Mouse (Mus musculus) myocyte (in vitro differentiated cells): ENCODE measurements around the gene Foxn1. TPM values are rescaled to one million over a fixed set of nuclear protein-coding genes. Genes with fewer than 3 reads are reported as not detected.
A peak's percentile ranks its signal among the peaks of the same experiment; 100 is the strongest.

ENCODE experiments used
- H3K27me3 ChIP-seq: one replicate; pipeline ENCODE4 v1.6.1; 2011; ENCODE audit not compliant: control insufficient read depth, insufficient read depth, insufficient read length
- H3K36me3 ChIP-seq: one replicate; pipeline ENCODE4 v1.6.1; 2011; ENCODE audit not compliant: control insufficient read depth, insufficient read depth
- H3K4me2 ChIP-seq: one replicate; pipeline ENCODE4 v1.6.1; 2011; ENCODE audit warnings: low read depth, control low read depth
- H3K4me3 ChIP-seq: one replicate; pipeline ENCODE4 v1.5.1; 2011; ENCODE audit warnings: mild to moderate bottlenecking, control low read depth, moderate library complexity
- H3K79me2 ChIP-seq: one replicate; pipeline ENCODE4 v1.6.1; 2011; ENCODE audit not compliant: control insufficient read depth, insufficient read depth
- H3ac ChIP-seq: one replicate; pipeline ENCODE4 v1.6.1; 2011; ENCODE audit not compliant: control insufficient read depth, insufficient read length
- CEBPB ChIP-seq: IDR thresholded peaks from 2 replicates; pipeline ENCODE4 v1.6.1; 2011; ENCODE audit warnings: mild to moderate bottlenecking, moderate library complexity; ENCODE audit not compliant: poor library complexity, insufficient read depth, severe bottlenecking
- E2F4 ChIP-seq: IDR thresholded peaks from one replicate; pipeline ENCODE4 v1.6.1; 2011; ENCODE audit warnings: mild to moderate bottlenecking, control low read depth, moderate library complexity; ENCODE audit not compliant: insufficient read depth
- MAX ChIP-seq: IDR thresholded peaks from one replicate; pipeline ENCODE4 v1.6.1; 2011; ENCODE audit warnings: low read depth, mild to moderate bottlenecking, control low read depth
- MYOD1 ChIP-seq, 3 experiments: IDR thresholded peaks; one replicate each; pipeline ENCODE4 v1.6.1; 2011; ENCODE audit warnings: control low read depth in 2 of 3, low read depth in 2 of 3, mild to moderate bottlenecking in 2 of 3, moderate library complexity in 1 of 3; ENCODE audit not compliant: insufficient read length in 2 of 3, control insufficient read depth in 1 of 3
- MYOG ChIP-seq, 3 experiments: IDR thresholded peaks; one replicate each; pipeline ENCODE4 v1.6.1; 2011; ENCODE audit warnings: control low read depth in 2 of 3, low read depth in 2 of 3, mild to moderate bottlenecking in 2 of 3; ENCODE audit not compliant: insufficient read length in 2 of 3, control insufficient read depth in 1 of 3, insufficient read depth in 1 of 3
- POLR2A ChIP-seq: IDR thresholded peaks from one replicate; pipeline ENCODE4 v1.6.1; 2011; ENCODE audit warnings: low read depth, mild to moderate bottlenecking, control low read depth, moderate library complexity; ENCODE audit not compliant: insufficient read length
- POLR2AphosphoS2 ChIP-seq: IDR thresholded peaks from one replicate; pipeline ENCODE4 v1.6.1; 2011; ENCODE audit warnings: low read depth, control low read depth; ENCODE audit not compliant: insufficient read length
- REST ChIP-seq: IDR thresholded peaks from one replicate; pipeline ENCODE4 v1.6.1; 2011; ENCODE audit warnings: mild to moderate bottlenecking, control low read depth, moderate library complexity; ENCODE audit not compliant: insufficient read depth, insufficient read length
- SRF ChIP-seq: IDR thresholded peaks from one replicate; pipeline ENCODE4 v1.6.1; 2011; ENCODE audit warnings: low read depth; ENCODE audit not compliant: control insufficient read depth, insufficient read length
- TCF12 ChIP-seq: IDR thresholded peaks from one replicate; pipeline ENCODE4 v1.6.1; 2011; ENCODE audit warnings: mild to moderate bottlenecking, control low read depth; ENCODE audit not compliant: poor library complexity, insufficient read depth, severe bottlenecking
- TCF3 ChIP-seq: IDR thresholded peaks from one replicate; pipeline ENCODE4 v1.6.1; 2011; ENCODE audit warnings: low read depth, control low read depth; ENCODE audit not compliant: insufficient read length
- USF1 ChIP-seq: IDR thresholded peaks from one replicate; pipeline ENCODE4 v1.6.1; 2011; ENCODE audit warnings: low read depth, mild to moderate bottlenecking, control low read depth, moderate library complexity
- polyA plus RNA-seq: library from polyadenylated mRNA; unstranded; fragments of >200 nt; fragmentation: generic; extraction: Trizol; gene quantifications from one replicate; pipeline ENCODE4 v1.2.1, GENCODE M21; 2012; ENCODE audit warnings: missing spikeins

The Foxn1 gene
- polyA plus RNA-seq, 1 experiment, result 0.01 TPM

DNA sequence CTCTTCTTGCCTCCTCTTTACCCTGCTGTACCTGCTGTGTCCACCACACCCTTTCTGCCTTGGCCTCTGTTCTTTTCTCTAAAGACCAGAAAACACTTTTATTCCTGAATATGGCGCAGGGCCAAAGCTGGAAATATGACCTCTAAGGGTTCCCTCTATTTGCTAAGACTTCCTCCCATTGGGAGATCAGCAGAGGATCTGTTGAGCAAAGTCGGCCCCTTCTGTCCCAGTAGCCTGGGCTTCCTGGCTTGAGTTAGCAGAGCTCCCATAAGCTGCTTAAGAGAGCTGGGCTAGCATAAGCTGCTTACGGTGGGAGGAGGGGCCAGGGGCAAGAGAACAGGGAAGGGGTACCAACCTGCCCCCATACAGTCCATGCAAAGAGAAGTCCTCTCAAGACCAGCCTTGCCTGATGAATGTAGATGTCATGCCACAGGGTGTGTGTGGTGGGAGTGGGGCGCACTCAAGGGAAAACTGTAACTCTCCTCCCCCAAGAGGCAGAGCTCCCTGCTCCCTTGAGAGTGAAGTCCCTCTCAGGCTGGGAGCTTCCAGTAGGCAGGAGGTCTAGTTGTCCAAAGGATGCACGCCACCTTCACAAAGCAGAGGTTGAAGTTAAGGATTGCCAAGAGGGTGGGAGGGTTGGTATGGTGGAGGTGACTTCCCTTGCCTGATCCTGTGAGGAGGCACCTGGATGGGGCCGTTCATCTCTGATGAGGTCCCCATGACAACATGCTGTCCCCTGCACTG lies 39.9 kb downstream of the Foxn1 start:
- H3K4me3 ChIP-seq, result no peak overlapping the region
- H3ac ChIP-seq, result no peak overlapping the region
- TF ChIP-seq CEBPB, result no peak
- TF ChIP-seq MAX, result no peak
- TF ChIP-seq MYOD1 (IDR thresholded peaks at IDR 0.05; ENCODE audit: control insufficient read depth in 1 of 3, insufficient read length in 2 of 3, low read depth in 2 of 3), result no peak
- no peak for TF ChIP-seq SRF
- TF ChIP-seq TCF12, result no peak
- no peak for TF ChIP-seq TCF3
- no peak for TF ChIP-seq REST
- H3K4me2 ChIP-seq, result no peak overlapping the region
- no peaks in the 10 kb centered on the region for H3K27me3 ChIP-seq
- no peaks in the 10 kb centered on the region for H3K79me2 ChIP-seq
- no peaks in the 10 kb centered on the region for H3K36me3 ChIP-seq

DNA sequence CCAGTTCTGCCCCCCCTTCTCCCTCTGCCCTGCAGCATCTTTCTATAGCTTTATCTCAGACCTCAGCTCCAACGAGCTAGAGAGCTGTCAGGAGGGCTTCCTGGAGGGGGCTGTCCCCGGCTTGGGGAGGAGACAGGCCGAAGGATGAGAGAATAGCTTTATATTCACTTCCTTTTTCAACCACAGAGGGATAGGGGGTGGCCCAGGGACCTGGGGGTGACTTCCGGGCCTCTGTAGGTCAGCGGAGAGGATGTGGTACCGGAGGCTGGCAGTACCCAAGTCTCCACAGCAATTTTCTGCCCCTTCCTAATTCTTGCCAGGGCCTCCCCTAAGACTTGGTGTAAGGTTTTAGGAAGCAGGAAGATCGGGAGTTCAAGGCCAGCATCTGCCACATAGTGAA lies 40.6 kb downstream of the Foxn1 start:
- H3ac ChIP-seq, result no peak overlapping the region
- H3K79me2 ChIP-seq, result no peaks in the 10 kb centered on the region
- no peak overlapping the region for H3K4me2 ChIP-seq
- H3K36me3 ChIP-seq, result no peaks in the 10 kb centered on the region
- no peak overlapping the region for H3K4me3 ChIP-seq
- no peaks in the 10 kb centered on the region for H3K27me3 ChIP-seq
- TF ChIP-seq MAX, result no peak
- TF ChIP-seq SRF, result no peak
- no peak for TF ChIP-seq CEBPB
- TF ChIP-seq E2F4, result no peak
- TF ChIP-seq POLR2A, result no peak
- no peak for TF ChIP-seq USF1
- no peak for TF ChIP-seq REST
- no peak for TF ChIP-seq TCF12
- TF ChIP-seq MYOD1 (IDR thresholded peaks at IDR 0.05; ENCODE audit: control insufficient read depth in 1 of 3, insufficient read length in 2 of 3, low read depth in 2 of 3), result no peak
- TF ChIP-seq POLR2AphosphoS2, result no peak
- TF ChIP-seq TCF3, result no peak
- TF ChIP-seq MYOG (IDR thresholded peaks at IDR 0.05; ENCODE audit: control insufficient read depth in 1 of 3, insufficient read depth in 1 of 3, insufficient read length in 2 of 3, low read depth in 2 of 3), result no peak

DNA sequence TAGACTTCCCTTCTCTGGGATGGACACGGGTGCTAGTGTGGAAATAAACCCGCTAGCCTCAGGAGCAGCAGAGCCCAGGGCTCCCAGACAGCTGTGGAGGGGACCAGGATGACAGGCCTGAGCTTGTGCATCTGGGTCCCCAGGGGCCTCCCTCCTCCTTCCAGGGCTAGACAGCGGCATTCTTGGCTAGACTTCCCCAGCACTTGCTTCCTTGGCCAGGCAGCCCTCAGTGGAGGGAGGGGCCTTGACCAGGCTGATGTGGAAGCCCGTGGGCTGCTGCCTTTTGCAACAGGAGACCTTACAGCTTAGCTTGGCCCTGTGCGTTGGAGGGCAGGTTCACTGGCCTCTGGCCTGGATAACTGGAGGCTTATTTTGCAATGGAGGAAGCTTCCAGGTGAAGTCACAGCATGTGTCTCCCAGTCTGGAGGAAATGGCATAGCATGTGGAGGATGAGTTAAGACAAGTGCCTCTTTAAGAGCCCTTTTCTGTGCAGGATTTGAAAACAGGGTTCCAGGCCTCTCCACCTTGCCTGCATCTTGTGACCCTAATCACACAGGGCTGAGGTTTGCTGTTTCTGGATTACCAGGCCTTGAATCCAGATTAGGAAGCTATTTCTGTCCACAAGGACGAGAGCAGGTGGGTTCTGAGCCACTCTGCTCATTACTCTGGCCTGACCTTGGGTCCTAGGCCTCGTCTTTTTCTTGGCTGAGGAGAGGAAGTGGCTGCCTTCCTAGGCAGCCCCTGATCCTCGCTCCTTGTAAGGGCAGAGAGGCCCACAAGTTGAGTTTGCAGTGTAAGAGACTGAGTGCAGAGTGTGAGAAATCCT lies 41.3 kb downstream of the Foxn1 start:
- TF ChIP-seq MYOG (IDR thresholded peaks at IDR 0.05; ENCODE audit: control insufficient read depth in 1 of 3, insufficient read depth in 1 of 3, insufficient read length in 2 of 3, low read depth in 2 of 3) (peak in 1 of 3 experiments; percentile 28), MYOD1 (IDR thresholded peaks at IDR 0.05; ENCODE audit: control insufficient read depth in 1 of 3, insufficient read length in 2 of 3, low read depth in 2 of 3) (peak in 1 of 3 experiments; percentile 2), TCF12 (no peak)
- no peaks in the 10 kb centered on the region for H3K27me3 ChIP-seq
- no peaks in the 10 kb centered on the region for H3K36me3 ChIP-seq
- H3K4me3 ChIP-seq, result no peak overlapping the region
- no peaks in the 10 kb centered on the region for H3K79me2 ChIP-seq
- peak overlapping the region; percentile 84 for H3K4me2 ChIP-seq
- H3ac ChIP-seq, result no peak overlapping the region

DNA sequence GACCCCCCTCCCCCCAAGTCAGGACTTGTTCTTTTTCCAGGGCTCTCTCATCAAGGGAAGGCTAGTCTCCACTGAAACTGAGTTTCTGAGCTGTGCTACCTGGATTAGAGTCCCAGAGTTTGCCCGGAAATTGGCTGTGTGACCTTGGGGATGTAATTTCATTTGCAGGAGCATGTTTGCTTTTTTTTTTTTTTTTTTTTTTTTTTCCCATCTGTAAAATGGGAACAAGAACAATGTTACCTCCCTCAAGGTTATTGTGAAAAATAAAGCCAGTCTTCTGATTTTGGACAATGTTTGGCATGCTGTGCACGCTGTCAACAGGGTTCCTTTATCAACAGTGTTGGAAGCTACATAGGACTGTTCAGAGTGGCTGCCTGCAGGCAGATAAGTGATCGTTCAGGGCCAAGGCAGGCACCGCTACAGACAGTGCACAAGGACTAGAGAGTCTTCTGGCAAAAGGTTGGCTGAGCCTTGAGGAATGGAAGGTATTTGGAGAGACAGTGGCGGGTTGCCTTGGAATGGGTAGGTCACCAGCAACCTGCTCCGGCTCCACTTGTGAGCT lies 41.9 kb downstream of the Foxn1 start:
- Histone ChIP-seq H3ac (no peak overlapping the region), H3K79me2 (no peaks in the 10 kb centered on the region), H3K4me3 (peak overlapping the region; percentile 13), H3K27me3 (no peaks in the 10 kb centered on the region), H3K4me2 (peak overlapping the region; percentile 84), H3K36me3 (no peaks in the 10 kb centered on the region)
- TF ChIP-seq TCF3 (no peak), POLR2A (no peak), MYOD1 (IDR thresholded peaks at IDR 0.05; ENCODE audit: control insufficient read depth in 1 of 3, insufficient read length in 2 of 3, low read depth in 2 of 3) (no peak), MYOG (IDR thresholded peaks at IDR 0.05; ENCODE audit: control insufficient read depth in 1 of 3, insufficient read depth in 1 of 3, insufficient read length in 2 of 3, low read depth in 2 of 3) (no peak)
